Mouse (Mus musculus) heart, adult 2 months (tissue): ENCODE measurements around the gene Ppp1r3d. TPM values are rescaled to one million over a fixed set of nuclear protein-coding genes. Genes with fewer than 3 reads are reported as not detected.

Source experiments
- DNase-seq, 2 experiments: peaks; one replicate each; pipeline ENCODE4 v3.0.0; 2021
- H3K27ac ChIP-seq: fragments of 200-600 bp; 2 replicates; pipeline ENCODE4 v1.8.1; 2022
- H3K27me3 ChIP-seq: fragments of 200-500 bp; 2 replicates; pipeline ENCODE4 v1.6.1; 2012; ENCODE audit warnings: mild to moderate bottlenecking, low read length, inconsistent platforms, mixed read lengths; ENCODE audit not compliant: control insufficient read depth, insufficient read depth
- H3K36me3 ChIP-seq: fragments of 200-500 bp; 2 replicates; pipeline ENCODE4 v1.6.1; 2012; ENCODE audit warnings: low read length, inconsistent platforms; ENCODE audit not compliant: control insufficient read depth, insufficient read depth
- H3K4me1 ChIP-seq: fragments of 200-500 bp; 2 replicates; pipeline ENCODE4 v1.6.1; 2011; ENCODE audit warnings: low read length; ENCODE audit not compliant: control insufficient read depth, insufficient read depth
- H3K4me3 ChIP-seq: fragments of 200-600 bp; 2 replicates; pipeline ENCODE4 v1.8.1; 2022
- H3K79me2 ChIP-seq: fragments of 200-500 bp; replicated peaks from 2 replicates; pipeline ENCODE4 v1.6.1; 2012; ENCODE audit warnings: mild to moderate bottlenecking, inconsistent platforms, low read length, moderate library complexity, mixed read lengths; ENCODE audit not compliant: control insufficient read depth, insufficient read depth
- H3K9ac ChIP-seq: fragments of 200-500 bp; 2 replicates; pipeline ENCODE4 v1.6.1; 2012; ENCODE audit warnings: low read depth, mild to moderate bottlenecking, control low read depth, inconsistent platforms, low read length, mixed read lengths
- CTCF ChIP-seq: fragments of 200-600 bp; IDR thresholded peaks from 2 replicates; pipeline ENCODE4 v1.8.1; 2022; ENCODE audit warnings: antibody characterized with exemption, mild to moderate bottlenecking, moderate library complexity
- EP300 ChIP-seq: fragments of 200-500 bp; IDR thresholded peaks from 2 replicates; pipeline ENCODE4 v1.6.1; 2011; ENCODE audit warnings: low read depth, low read length, control low read depth; ENCODE audit not compliant: insufficient read depth
- POLR2A ChIP-seq: fragments of 200-500 bp; IDR thresholded peaks from 2 replicates; pipeline ENCODE4 v1.6.1; 2011; ENCODE audit warnings: mild to moderate bottlenecking, low read depth, low read length, control low read depth; ENCODE audit not compliant: insufficient read depth
- WGBS: fragments of 180-500 bp; shearing (Covaris S2); methylation state at CpG from one replicate; pipeline ENCODE4 v1.1.7; 2018; 5-methylcytosine and 5-hydroxymethylcytosine counted together
- intact Hi-C: fragments of 180-260 bp; cut with DNase I; formaldehyde crosslinking; loops from one replicate; pipeline ENCODE4 v1.15.1; 2025
- polyA plus RNA-seq: library from polyadenylated mRNA; depleted of rRNA; stranded (reverse); fragments of >200 nt; gene quantifications from 2 replicates; pipeline ENCODE4 v1.2.3, GENCODE M21; 2012
- total RNA-seq, 2 experiments: library from RNA; stranded (reverse); gene quantifications; 2 replicates each; pipeline ENCODE4 v1.2.3; 2021

The Ppp1r3d gene
- total and polyA plus RNA-seq, 3 experiments = 10.0 to 13.7 (median 12.6) TPM

DNA sequence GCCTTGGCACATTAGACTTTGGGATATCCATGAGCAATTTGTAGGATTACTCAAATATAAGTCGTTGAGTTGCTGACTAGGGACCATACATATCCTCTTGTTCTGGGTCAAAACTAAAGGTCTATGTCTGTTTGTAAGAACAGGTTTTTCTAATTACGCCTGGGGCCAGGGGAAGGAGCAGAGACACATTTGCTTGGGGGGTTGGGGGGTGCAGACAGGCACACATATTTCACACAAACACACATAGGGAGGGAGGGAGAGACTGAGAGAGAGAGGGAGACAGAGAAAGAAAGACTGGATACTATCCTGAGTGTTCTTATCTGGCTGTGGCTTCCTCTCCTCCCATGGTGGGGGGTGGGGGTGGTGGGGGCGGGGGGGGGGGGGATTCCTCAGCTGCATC is 7.9 kb upstream of the Ppp1r3d start:
- H3K79me2 ChIP-seq = no peaks in the 10 kb centered on the region
- WGBS = 42% methylated on average over 2 of the region's 3 CpGs
- DNase-seq = no peak
- H3K27ac ChIP-seq = peak overlapping the region; percentile 61
- peaks cover 5% of the 10 kb centered on the region; the same call in 1 of the 2 replicates for H3K36me3 ChIP-seq
- no peaks in the 10 kb centered on the region for H3K27me3 ChIP-seq
- H3K9ac ChIP-seq = no peak overlapping the region
- TF ChIP-seq EP300 (no peak), POLR2A (no peak), CTCF (no peak)
- intact Hi-C loops = no loop called here
- H3K4me3 ChIP-seq = no peak overlapping the region
- H3K4me1 ChIP-seq = no peaks in the 10 kb centered on the region

DNA sequence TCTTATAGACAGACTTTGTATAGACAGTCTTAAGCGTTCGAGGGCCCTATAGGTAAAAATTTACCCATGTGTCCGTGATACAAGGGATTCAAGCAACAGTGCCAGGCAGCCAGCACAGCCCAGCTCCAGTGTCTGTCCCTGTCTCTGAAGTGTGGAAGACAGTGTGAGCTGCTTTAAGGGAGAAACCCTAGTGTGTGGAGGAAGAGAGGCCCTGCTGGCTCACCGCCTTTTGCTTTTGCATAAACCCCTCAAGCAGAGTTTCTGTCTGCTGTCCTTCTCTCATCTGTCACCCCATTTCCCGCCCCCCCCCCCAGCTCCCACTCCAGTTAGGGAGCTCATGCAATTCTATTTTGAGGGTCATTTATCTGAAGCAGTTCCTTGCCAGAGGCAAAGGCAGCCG is 7.3 kb upstream of the Ppp1r3d start:
- Histone ChIP-seq H3K27me3 (no peaks in the 10 kb centered on the region), H3K4me3 (no peak overlapping the region), H3K9ac (no peak overlapping the region), H3K36me3 (peaks cover 5% of the 10 kb centered on the region; the same call in 1 of the 2 replicates), H3K27ac (peak overlapping the region; percentile 61), H3K4me1 (no peaks in the 10 kb centered on the region), H3K79me2 (no peaks in the 10 kb centered on the region)
- no peak for DNase-seq
- no peak for TF ChIP-seq CTCF
- no peak for TF ChIP-seq EP300
- TF ChIP-seq POLR2A = no peak
- 41% methylated on average over 6 of the region's 6 CpGs for WGBS
- intact Hi-C loops = no loop called here

DNA sequence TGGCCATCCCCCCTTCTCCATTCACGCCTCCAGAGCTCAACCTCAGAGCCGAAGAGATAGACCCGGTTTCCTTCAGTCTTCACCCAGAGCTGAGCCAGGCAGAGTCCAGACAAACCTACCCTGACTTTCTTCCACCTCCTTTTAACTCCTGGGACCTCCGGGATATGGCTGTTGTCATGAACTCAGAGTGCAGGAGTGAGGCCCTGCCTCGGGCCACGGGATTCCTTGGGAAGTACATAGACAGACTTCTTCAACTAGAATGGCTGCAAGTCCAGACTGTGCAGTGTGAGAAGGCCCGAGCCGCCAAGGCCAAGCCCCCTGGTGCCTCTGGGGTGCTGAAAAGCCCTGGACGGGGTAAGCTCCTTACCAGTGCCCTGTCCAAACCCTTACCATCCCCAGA is 6.3 kb upstream of the Ppp1r3d start:
- WGBS = 78% methylated on average over 9 of the region's 9 CpGs
- no peak overlapping the region for H3K4me3 ChIP-seq
- no peak for DNase-seq
- no peak for TF ChIP-seq CTCF
- no peak for TF ChIP-seq EP300
- TF ChIP-seq POLR2A = no peak
- no peaks in the 10 kb centered on the region for H3K79me2 ChIP-seq
- peaks cover 5% of the 10 kb centered on the region; the same call in 1 of the 2 replicates for H3K36me3 ChIP-seq
- H3K27me3 ChIP-seq = no peaks in the 10 kb centered on the region
- no peak overlapping the region for H3K9ac ChIP-seq
- no peaks in the 10 kb centered on the region; the same call in 1 of the 2 replicates for H3K4me1 ChIP-seq
- no peak overlapping the region for H3K27ac ChIP-seq
- intact Hi-C loops = no loop called here

DNA sequence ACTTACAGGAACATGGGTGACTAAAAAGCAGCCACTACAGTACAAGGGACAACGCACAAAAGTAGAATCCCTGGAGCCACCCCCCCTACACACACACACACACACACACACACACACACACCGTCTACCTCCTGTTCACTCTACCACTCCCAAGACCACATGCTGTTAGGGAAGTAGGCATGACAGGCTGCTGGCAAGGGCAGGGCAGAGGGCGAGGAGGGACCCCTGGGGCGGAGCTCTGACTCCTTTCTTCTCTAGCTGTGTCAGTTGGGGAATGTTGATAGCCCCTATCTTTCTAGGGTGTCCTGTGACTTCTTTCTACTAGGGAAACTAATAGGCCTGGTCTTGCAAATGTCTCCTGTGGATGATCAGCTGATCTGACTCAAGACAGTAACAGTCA is 2.7 kb upstream of the Ppp1r3d start:
- H3K36me3 ChIP-seq = peaks cover under 1% of the 10 kb centered on the region; the same call in 1 of the 2 replicates
- H3K9ac ChIP-seq = no peak overlapping the region
- 66% methylated on average over 4 of the region's 4 CpGs for WGBS
- no peaks in the 10 kb centered on the region for H3K27me3 ChIP-seq
- H3K79me2 ChIP-seq = no peaks in the 10 kb centered on the region
- H3K27ac ChIP-seq = no peak overlapping the region
- DNase-seq = no peak
- TF ChIP-seq POLR2A = no peak
- TF ChIP-seq CTCF = no peak
- TF ChIP-seq EP300 = no peak
- H3K4me1 ChIP-seq = peaks cover 9% of the 10 kb centered on the region
- intact Hi-C loops = no loop called here
- no peak overlapping the region for H3K4me3 ChIP-seq

DNA sequence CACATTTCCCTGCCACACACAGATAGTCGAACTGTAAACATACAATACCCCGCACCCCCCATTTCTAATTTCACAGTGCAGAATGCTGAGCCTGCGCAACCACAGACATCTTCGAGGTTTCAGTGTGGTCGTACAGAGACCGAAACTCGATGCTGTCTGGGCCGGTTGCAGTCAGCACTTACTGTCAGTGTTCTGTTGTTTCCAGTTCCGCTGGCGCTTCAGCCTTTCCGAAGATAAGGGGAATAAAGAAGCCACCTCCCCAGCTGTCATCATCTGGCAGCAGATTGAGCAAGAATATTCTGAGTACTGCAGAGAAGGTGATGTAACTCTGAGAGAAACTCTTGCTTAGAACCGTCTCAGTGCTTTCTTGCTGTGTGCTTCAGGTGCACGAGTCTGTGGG is 2.2 kb upstream of the Ppp1r3d start:
- Histone ChIP-seq H3K27me3 (no peaks in the 10 kb centered on the region), H3K79me2 (no peaks in the 10 kb centered on the region), H3K27ac (no peak overlapping the region; the same call in 1 of the 2 replicates), H3K4me3 (no peak overlapping the region), H3K4me1 (peaks cover 10% of the 10 kb centered on the region), H3K9ac (no peak overlapping the region), H3K36me3 (no peaks in the 10 kb centered on the region)
- intact Hi-C loops = no loop called here
- no peak for TF ChIP-seq CTCF
- no peak for TF ChIP-seq EP300
- no peak for TF ChIP-seq POLR2A
- DNase-seq = peak in 1 of 2 experiments; percentile 31
- WGBS = 55% methylated on average over 13 of the region's 13 CpGs

DNA sequence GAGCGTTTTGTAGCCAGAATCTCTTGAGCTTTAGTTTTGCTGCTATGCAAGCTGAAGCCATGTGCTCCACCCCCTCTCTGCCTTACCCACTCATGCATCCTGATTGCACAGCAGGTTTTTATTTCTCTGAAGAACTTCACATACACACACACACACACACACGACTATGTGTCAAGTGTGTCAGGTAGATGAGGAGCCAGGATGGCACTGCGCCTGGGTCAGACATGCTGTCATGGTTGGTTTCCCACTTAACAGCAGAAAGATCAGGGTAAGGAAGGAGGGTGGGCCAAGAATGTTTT is 827 bp upstream of the Ppp1r3d start:
- Histone ChIP-seq H3K27me3 (no peaks in the 10 kb centered on the region), H3K4me1 (peaks cover 10% of the 10 kb centered on the region), H3K79me2 (no peaks in the 10 kb centered on the region), H3K9ac (no peak overlapping the region; the same call in 1 of the 2 replicates), H3K27ac (peak overlapping the region; percentile 90), H3K4me3 (peak overlapping the region; percentile 70), H3K36me3 (no peaks in the 10 kb centered on the region)
- intact Hi-C loops = no loop called here
- DNase-seq = no peak
- WGBS = 23% methylated on average over 3 of the region's 3 CpGs
- TF ChIP-seq POLR2A (no peak), EP300 (no peak), CTCF (no peak)
